Mouse (Mus musculus) hindbrain, postnatal 0 days (tissue): Measurements from ENCODE around the gene Pdlim5. TPM values are rescaled to one million over a fixed set of nuclear protein-coding genes. Genes with fewer than 3 reads are reported as not detected.
"Not testable (repeated sequence)": the region's sequence is repeated elsewhere in the genome, so short reads cannot be mapped to it uniquely, and the experiment has no call there.

Experiments used
- ATAC-seq: fragments of 200-750 bp; cut with Nextera tagmentation; 2 replicates; pipeline ENCODE4 v1.8.0; 2017; ENCODE audit warnings: mild to moderate bottlenecking, moderate TSS enrichment, moderate library complexity
- DNase-seq: peaks from one replicate; pipeline ENCODE4 v3.0.0-alpha.2; 2015; ENCODE audit warnings: low spot score
- H3K27ac ChIP-seq: fragments of 300-500 bp; sonication (generic); 2 replicates; pipeline ENCODE4 v1.5.1; 2014; ENCODE audit warnings: mild to moderate bottlenecking
- H3K27me3 ChIP-seq: fragments of 300-500 bp; sonication (generic); 2 replicates; pipeline ENCODE4 v1.6.1; 2014; ENCODE audit warnings: low read length, mixed read lengths; ENCODE audit not compliant: insufficient read depth
- H3K36me3 ChIP-seq: fragments of 300-500 bp; sonication (generic); 2 replicates; pipeline ENCODE4 v1.6.1; 2014; ENCODE audit warnings: low read length, mixed read lengths; ENCODE audit not compliant: insufficient read depth
- H3K4me1 ChIP-seq: fragments of 300-500 bp; sonication (generic); 2 replicates; pipeline ENCODE4 v1.6.1; 2014; ENCODE audit warnings: antibody characterized with exemption, low read length, mixed read lengths; ENCODE audit not compliant: insufficient read depth
- H3K4me2 ChIP-seq: fragments of 300-500 bp; sonication (generic); 2 replicates; pipeline ENCODE4 v1.6.1; 2014; ENCODE audit warnings: low read depth, mild to moderate bottlenecking, low read length, moderate library complexity, mixed read lengths
- H3K4me3 ChIP-seq: fragments of 300-500 bp; sonication (generic); 2 replicates; pipeline ENCODE4 v1.5.1; 2014; ENCODE audit warnings: low read length
- H3K9ac ChIP-seq: fragments of 300-500 bp; sonication (generic); replicated peaks from 2 replicates; pipeline ENCODE4 v1.6.1; 2014; ENCODE audit warnings: mild to moderate bottlenecking, low read length, moderate library complexity, mixed read lengths
- H3K9me3 ChIP-seq: fragments of 300-500 bp; sonication (generic); 2 replicates; pipeline ENCODE4 v1.6.1; 2016; ENCODE audit warnings: low read length, mixed read lengths
- CTCF ChIP-seq: IDR thresholded peaks from 2 replicates; pipeline ENCODE4 v1.5.1; 2016; ENCODE audit warnings: antibody characterized with exemption, control low read depth, low read depth
- WGBS: fragments of 180-500 bp; shearing (Covaris S2); extraction: QIAGEN DNeasy Blood & Tissue Kit; methylation state at CpG from one replicate; pipeline ENCODE4 v1.1.7; 2014; 5-methylcytosine and 5-hydroxymethylcytosine counted together
- polyA plus RNA-seq: library from polyadenylated mRNA; unstranded; fragments of >200 nt; fragmentation: Nextera tagmentation; extraction: Ambion mirVana; gene quantifications from 2 replicates; pipeline ENCODE4 v1.2.1, GENCODE M21; 2015
- total RNA-seq: library from RNA; depleted of rRNA; stranded (reverse); fragments of >200 nt; gene quantifications from 2 replicates; pipeline ENCODE4 v1.2.3, GENCODE M21; 2014

The Pdlim5 gene
- total and polyA plus RNA-seq, 2 experiments from 2014 or later, result 17.0 to 29.7 TPM

- TF ChIP-seq CTCF, result no peak
- ATAC-seq (no peak), DNase-seq (no peak)
- Histone ChIP-seq H3K9ac (no peak overlapping the region), H3K4me2 (no peak overlapping the region), H3K9me3 (no peaks in the 10 kb centered on the region), H3K4me1 (no peaks in the 10 kb centered on the region), H3K4me3 (no peak overlapping the region), H3K36me3 (no peaks in the 10 kb centered on the region), H3K27me3 (no peaks in the 10 kb centered on the region), H3K27ac (no peak overlapping the region)
- 40% methylated on average over 7 of the region's 7 CpGs for WGBS
Measured at GRCm38 (mm10) chr3:142439591-142440093, 44.1 kb upstream of the Pdlim5 start.

- ATAC-seq, H3K9me3 ChIP-seq, H3K4me2 ChIP-seq, DNase-seq, H3K36me3 ChIP-seq, H3K27ac ChIP-seq, H3K4me1 ChIP-seq, H3K4me3 ChIP-seq, H3K27me3 ChIP-seq, H3K9ac ChIP-seq: not testable (repeated sequence)
- 95% methylated on average over 8 of the region's 8 CpGs for WGBS
Measured at GRCm38 (mm10) chr3:142438630-142439029, 43.1 kb upstream of the Pdlim5 start.

- ATAC-seq (no peak), DNase-seq (no peak)
- no peaks in the 10 kb centered on the region for H3K27me3 ChIP-seq
- TF ChIP-seq CTCF, result no peak
- 67% methylated on average over 6 of the region's 6 CpGs for WGBS
- H3K4me3 ChIP-seq, result no peak overlapping the region
- no peak overlapping the region for H3K9ac ChIP-seq
- H3K9me3 ChIP-seq, result no peaks in the 10 kb centered on the region
- no peak overlapping the region for H3K4me2 ChIP-seq
- H3K36me3 ChIP-seq, result no peaks in the 10 kb centered on the region
- no peak overlapping the region for H3K27ac ChIP-seq
- no peaks in the 10 kb centered on the region for H3K4me1 ChIP-seq
Measured at GRCm38 (mm10) chr3:142436824-142437223, 41.3 kb upstream of the Pdlim5 start.

- 86% methylated on average over 5 of the region's 5 CpGs for WGBS
- DNase-seq (no peak), ATAC-seq (no peak)
- H3K4me1 ChIP-seq, result no peaks in the 10 kb centered on the region
- H3K27me3 ChIP-seq, result no peaks in the 10 kb centered on the region
- no peak overlapping the region for H3K27ac ChIP-seq
- no peaks in the 10 kb centered on the region for H3K36me3 ChIP-seq
- TF ChIP-seq CTCF, result no peak
- H3K9ac ChIP-seq, result no peak overlapping the region
- no peaks in the 10 kb centered on the region for H3K9me3 ChIP-seq
- H3K4me2 ChIP-seq, result no peak overlapping the region
- no peak overlapping the region for H3K4me3 ChIP-seq
Measured at GRCm38 (mm10) chr3:142436212-142436611, 40.7 kb upstream of the Pdlim5 start.

GRCm38 (mm10) chr3:142434786-142435168, 39.3 kb upstream of the Pdlim5 start:
- Histone ChIP-seq H3K4me2 (no peak overlapping the region), H3K4me1 (no peaks in the 10 kb centered on the region), H3K27me3 (no peaks in the 10 kb centered on the region), H3K9ac (no peak overlapping the region), H3K9me3 (no peaks in the 10 kb centered on the region), H3K27ac (no peak overlapping the region), H3K36me3 (no peaks in the 10 kb centered on the region), H3K4me3 (no peak overlapping the region)
- ATAC-seq (no peak), DNase-seq (no peak)
- WGBS, result 67% methylated on average over 4 of the region's 4 CpGs
- TF ChIP-seq CTCF, result no peak

GRCm38 (mm10) chr3:142434127-142434785, 38.8 kb upstream of the Pdlim5 start:
- H3K27me3 ChIP-seq, result no peaks in the 10 kb centered on the region
- no peak for DNase-seq
- no peak overlapping the region for H3K9ac ChIP-seq
- 49% methylated on average over 7 of the region's 7 CpGs for WGBS
- ATAC-seq, result peak; percentile 76
- H3K4me3 ChIP-seq, result no peak overlapping the region
- no peak for TF ChIP-seq CTCF
- no peak overlapping the region for H3K4me2 ChIP-seq
- H3K9me3 ChIP-seq, result no peaks in the 10 kb centered on the region
- no peaks in the 10 kb centered on the region for H3K36me3 ChIP-seq
- H3K4me1 ChIP-seq, result no peaks in the 10 kb centered on the region
- no peak overlapping the region for H3K27ac ChIP-seq

- ATAC-seq, result no peak
- WGBS, result 70% methylated on average over 3 of the region's 3 CpGs
- no peak overlapping the region for H3K4me2 ChIP-seq
Measured at GRCm38 (mm10) chr3:142431481-142431880, 36.0 kb upstream of the Pdlim5 start.

More at GRCm38 (mm10) chr3:142431481-142431880, 36.0 kb upstream of the Pdlim5 start:
- Histone ChIP-seq H3K9me3 (no peaks in the 10 kb centered on the region), H3K36me3 (no peaks in the 10 kb centered on the region), H3K27me3 (no peaks in the 10 kb centered on the region), H3K4me1 (0 out of 2 replicates have a peak, but pooled peaks cover 5% of the 10 kb centered on the region), H3K27ac (no peak overlapping the region), H3K4me3 (no peak overlapping the region), H3K9ac (no peak overlapping the region)
- no peak for TF ChIP-seq CTCF
- no peak for DNase-seq
